Mouse (Mus musculus) layer of hippocampus, adult 11-12 months (tissue): ENCODE measurements at regions not wholly inside any gene's neighbourhood (a gene's known extent, or its start where the extent isn't known, plus 50 kb on each side); places are given as distances from the start of the nearest gene placed in this dataset.

Experiments
- DNase-seq: peaks from one replicate; pipeline ENCODE4 v3.0.0; 2022; ENCODE audit warnings: low spot score

DNA sequence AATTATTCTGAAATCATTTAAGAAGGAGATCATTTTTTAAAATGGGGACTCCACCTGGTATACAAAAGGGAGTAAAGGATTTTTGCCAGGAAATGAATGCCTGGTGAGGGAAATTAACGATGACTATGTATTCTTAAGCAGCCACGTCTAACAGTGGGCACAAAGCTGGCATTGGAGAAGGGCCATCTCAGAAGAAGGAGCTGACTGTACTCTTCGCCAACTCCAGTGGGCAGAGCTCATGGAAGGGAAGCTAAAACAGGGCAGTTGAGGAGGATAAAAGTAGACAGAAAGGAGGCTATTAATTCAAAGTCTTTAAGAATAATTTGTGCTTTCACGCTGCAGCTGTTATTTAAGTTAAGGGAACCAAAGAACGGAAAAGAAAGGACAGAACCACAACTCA lies 294.2 kb downstream of the H2al1n start:
- peak; percentile 19 for DNase-seq
